Mouse (Mus musculus) midbrain, embryonic 13.5 days (tissue): Measurements from ENCODE around the gene Slc23a4. TPM values are rescaled to one million over a fixed set of nuclear protein-coding genes. Genes with fewer than 3 reads are reported as not detected.

Source experiments
- ATAC-seq: fragments of 200-750 bp; cut with Nextera tagmentation; 2 replicates; pipeline ENCODE4 v1.8.0; 2017; ENCODE audit warnings: mild to moderate bottlenecking, moderate TSS enrichment, moderate library complexity
- H3K27ac ChIP-seq: fragments of 300-500 bp; sonication (generic); 2 replicates; pipeline ENCODE4 v1.5.1; 2015; ENCODE audit warnings: inconsistent platforms, mild to moderate bottlenecking, moderate library complexity
- H3K27me3 ChIP-seq: fragments of 300-500 bp; sonication (generic); 2 replicates; pipeline ENCODE4 v1.6.1; 2015; ENCODE audit warnings: mild to moderate bottlenecking, inconsistent platforms
- H3K36me3 ChIP-seq: fragments of 300-500 bp; sonication (generic); 2 replicates; pipeline ENCODE4 v1.6.1; 2015; ENCODE audit warnings: mild to moderate bottlenecking, inconsistent platforms
- H3K4me1 ChIP-seq: fragments of 300-500 bp; sonication (generic); replicated peaks from 2 replicates; pipeline ENCODE4 v1.6.1; 2015; ENCODE audit warnings: inconsistent platforms
- H3K4me2 ChIP-seq: fragments of 300-500 bp; sonication (generic); replicated peaks from 2 replicates; pipeline ENCODE4 v1.6.1; 2015; ENCODE audit warnings: moderate library complexity, mild to moderate bottlenecking, inconsistent platforms
- H3K4me3 ChIP-seq: fragments of 300-500 bp; sonication (generic); replicated peaks from 2 replicates; pipeline ENCODE4 v1.5.1; 2015; ENCODE audit warnings: mild to moderate bottlenecking, inconsistent platforms
- H3K9ac ChIP-seq: fragments of 300-500 bp; sonication (generic); replicated peaks from 2 replicates; pipeline ENCODE4 v1.6.1; 2015; ENCODE audit warnings: mild to moderate bottlenecking, inconsistent platforms
- H3K9me3 ChIP-seq: fragments of 300-500 bp; sonication (generic); 2 replicates; pipeline ENCODE4 v1.6.1; 2016; ENCODE audit warnings: mild to moderate bottlenecking, inconsistent platforms
- WGBS: fragments of 180-500 bp; shearing (Covaris S2); methylation state at CpG from one replicate; pipeline ENCODE4 v1.1.7; 2015; 5-methylcytosine and 5-hydroxymethylcytosine counted together
- polyA plus RNA-seq: library from polyadenylated mRNA; unstranded; fragments of >200 nt; fragmentation: Nextera tagmentation; extraction: Ambion mirVana; gene quantifications from 2 replicates; pipeline ENCODE4 v1.2.1, GENCODE M21; 2015

Gene Slc23a4
- polyA plus RNA-seq, 1 experiment from 2014 or later = 0.52 TPM

GRCm38 (mm10) chr6:34895569-34895968 is 92.6 kb downstream of the Slc23a4 start:
- Histone ChIP-seq H3K36me3 (peaks cover 88% of the 10 kb centered on the region), H3K4me2 (no peak overlapping the region), H3K4me3 (no peak overlapping the region), H3K9ac (no peak overlapping the region), H3K9me3 (no peaks in the 10 kb centered on the region), H3K27me3 (no peaks in the 10 kb centered on the region), H3K27ac (no peak overlapping the region), H3K4me1 (no peaks in the 10 kb centered on the region)
- no peak for ATAC-seq
- WGBS = 89% methylated on average over 7 of the region's 7 CpGs

Other genes starting within 250 kb of the Slc23a4 start
- 8.7 and 9.8 TPM in 2 replicates for gene Agbl3, start 208.0 kb downstream of the Slc23a4 start, polyA plus RNA-seq
- gene Tmem140, start 125.3 kb downstream of the Slc23a4 start, polyA plus RNA-seq = 0.96 and 1.5 TPM in 2 replicates
- 11.6 and 12.1 TPM in 2 replicates for gene Cyren, start 110.3 kb downstream of the Slc23a4 start, polyA plus RNA-seq
- 12.0 and 13.9 TPM in 2 replicates for gene Wdr91, start 77.5 kb downstream of the Slc23a4 start, polyA plus RNA-seq
- not detected in 2 replicates for gene Stra8, start 68.2 kb downstream of the Slc23a4 start, polyA plus RNA-seq
- 34.8 and 35.4 TPM in 2 replicates for gene Cnot4, start 145.3 kb upstream of the Slc23a4 start, polyA plus RNA-seq
- 29.4 and 30.2 TPM in 2 replicates for gene Nup205, start 189.0 kb upstream of the Slc23a4 start, polyA plus RNA-seq